Mouse (Mus musculus): ENCODE measurements around the gene Mocs2.

Mocs2 gene

DNA sequence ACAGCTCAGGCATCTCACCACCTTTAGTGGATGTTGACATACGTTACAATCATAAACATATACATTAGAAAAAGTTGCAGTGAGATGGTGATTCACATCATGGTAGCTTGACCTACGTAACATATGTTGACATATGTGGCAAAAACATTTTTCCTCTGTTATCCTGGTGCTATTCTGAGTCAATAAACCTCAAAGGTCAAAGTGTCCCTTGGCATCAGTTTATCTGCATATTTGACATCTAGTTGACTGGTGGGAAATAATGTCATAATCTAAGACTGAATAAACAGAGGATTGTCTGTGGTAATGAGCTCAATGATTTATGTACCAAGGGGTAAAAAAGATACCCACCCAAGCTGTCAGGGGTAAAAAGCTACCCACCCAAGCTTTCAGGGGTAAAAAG, 35.1 kb downstream of the Mocs2 start:
- no peak for DNase-seq (ENCODE audit: extremely low spot score, low read depth, low spot score)

DNA sequence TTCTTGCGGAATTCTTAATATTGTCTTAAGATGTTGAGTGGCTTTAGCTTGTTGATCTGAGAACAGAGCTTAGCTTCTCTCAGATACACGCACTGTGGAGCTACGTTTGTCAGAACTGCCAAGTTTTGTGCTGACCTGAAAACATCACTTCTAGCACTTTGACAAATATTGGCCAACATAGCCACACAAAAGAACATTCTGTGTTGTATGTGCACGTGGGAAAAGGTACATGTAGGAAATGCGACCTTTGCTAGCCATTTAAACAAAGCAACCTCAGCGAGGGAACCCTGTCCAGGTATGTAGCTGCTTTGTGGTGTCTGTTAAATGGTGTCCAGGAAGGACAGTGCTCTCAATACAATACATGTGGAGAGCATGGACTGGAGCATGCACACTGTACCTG, 36.0 kb downstream of the Mocs2 start:
- no peak for DNase-seq (ENCODE audit: extremely low spot score, low read depth, low spot score)

DNA sequence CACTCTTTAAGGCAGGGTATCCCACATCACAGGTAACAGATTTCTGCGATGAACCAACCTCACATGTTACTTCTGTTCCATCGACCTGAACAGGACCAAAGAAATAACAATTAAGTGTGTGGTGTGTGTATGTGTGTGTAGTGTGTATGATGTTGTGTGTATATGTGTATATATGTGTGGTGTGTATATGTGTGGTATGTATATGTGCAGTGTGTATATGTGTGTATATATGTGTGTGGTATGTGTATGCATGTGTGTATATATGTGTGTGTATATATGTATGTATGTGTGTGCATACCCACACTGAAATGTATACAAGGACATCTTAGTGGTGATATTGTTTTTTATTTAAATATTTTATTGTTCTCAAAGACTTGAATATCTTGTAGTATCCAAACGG, 36.4 kb downstream of the Mocs2 start:
- DNase-seq (ENCODE audit: extremely low spot score, low read depth, low spot score) = no peak

DNA sequence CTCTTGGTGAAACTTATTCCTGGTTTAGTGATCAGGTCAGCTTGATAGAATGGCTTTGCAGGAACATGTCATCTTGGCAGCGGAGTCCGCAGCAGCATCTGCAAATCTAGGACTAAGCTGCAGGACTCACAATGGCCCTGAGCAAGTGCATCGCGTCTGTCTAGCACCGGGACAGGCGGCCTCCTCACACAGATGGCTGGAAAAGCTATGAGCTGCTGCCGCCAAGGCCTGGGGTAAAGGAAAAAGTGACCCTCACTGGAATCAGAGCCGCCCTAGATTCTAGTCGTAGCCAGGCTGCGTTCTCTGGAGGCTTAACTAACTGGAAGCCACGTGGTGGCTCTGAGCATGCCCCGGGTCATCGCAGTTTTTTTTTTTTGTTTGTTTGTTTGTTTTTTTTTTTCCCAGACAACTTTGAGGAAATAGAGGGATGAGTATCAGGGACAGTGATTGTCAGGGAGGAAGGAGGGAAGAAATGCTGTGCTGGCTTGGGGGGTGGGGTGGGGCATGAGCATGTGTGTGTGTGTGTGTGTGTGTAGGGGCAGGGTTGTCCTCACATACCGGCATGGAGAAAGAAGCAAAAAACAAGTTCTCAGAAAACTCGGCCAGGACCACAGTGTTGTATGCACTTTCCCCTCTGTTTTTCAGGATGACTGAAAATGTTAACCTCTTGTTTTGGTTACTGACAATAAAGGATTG, 37.7 kb downstream of the Mocs2 start:
- no peak for DNase-seq (ENCODE audit: extremely low spot score, low read depth, low spot score)

DNA sequence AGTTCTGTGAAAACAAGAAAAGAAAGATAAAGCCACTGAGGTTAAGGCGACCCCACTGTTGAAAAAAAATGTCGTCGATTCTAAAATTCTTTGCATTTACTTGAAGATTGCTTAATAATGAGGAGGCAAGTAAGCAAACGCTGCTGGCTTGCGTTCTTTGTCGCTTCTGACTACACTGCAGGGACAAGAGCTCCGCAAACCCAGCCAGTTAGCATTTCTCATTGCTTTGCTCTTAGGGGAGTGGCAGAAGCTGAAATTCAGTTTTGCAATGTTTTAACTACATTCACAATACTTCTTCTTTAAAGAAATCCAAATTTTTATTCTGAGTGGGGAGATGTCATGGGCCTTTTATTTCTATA, 38.2 kb downstream of the Mocs2 start:
- no peak for DNase-seq (ENCODE audit: extremely low spot score, low read depth, low spot score)

DNA sequence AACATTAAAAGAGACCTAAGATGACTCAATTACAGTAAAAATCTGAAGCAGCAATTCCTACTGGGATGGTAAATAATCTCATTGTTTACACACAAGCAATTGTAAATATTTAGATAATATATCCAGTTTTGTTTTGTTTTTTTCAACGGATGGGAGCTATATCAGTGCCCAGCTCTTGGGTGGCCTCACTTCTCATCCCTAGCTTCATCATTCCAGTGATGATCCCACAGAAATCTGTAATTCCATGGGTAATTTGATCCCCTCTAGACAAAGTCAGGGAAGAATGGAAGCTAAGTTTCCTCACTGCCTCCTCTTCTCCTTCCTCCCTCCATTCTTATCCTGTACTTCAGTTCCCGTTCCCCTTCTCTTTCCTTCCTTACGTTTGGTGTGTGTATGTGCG, 39.5 kb downstream of the Mocs2 start:
- DNase-seq (ENCODE audit: extremely low spot score, low read depth, low spot score) = no peak

DNA sequence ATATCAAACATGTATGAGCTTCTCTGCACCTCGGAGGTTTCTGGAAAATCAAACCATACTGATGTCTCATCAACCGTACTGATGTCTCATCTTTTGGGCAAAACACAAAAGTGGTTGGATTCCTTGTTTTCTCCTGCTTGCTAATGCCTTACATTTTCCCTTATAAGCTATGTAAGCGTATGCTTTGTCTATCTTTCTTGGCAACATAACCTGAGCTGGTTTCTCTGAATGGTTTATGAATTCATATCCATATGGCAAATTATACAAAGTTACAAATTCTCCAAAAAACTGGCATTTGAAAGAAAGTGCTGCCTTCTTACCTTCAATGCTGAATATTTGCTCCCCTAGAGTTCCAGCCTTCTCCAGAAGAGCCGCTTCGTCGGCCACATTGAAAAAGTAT, 56.7 kb downstream of the Mocs2 start:
- no peak for DNase-seq (ENCODE audit: extremely low spot score, low read depth, low spot score)

DNA sequence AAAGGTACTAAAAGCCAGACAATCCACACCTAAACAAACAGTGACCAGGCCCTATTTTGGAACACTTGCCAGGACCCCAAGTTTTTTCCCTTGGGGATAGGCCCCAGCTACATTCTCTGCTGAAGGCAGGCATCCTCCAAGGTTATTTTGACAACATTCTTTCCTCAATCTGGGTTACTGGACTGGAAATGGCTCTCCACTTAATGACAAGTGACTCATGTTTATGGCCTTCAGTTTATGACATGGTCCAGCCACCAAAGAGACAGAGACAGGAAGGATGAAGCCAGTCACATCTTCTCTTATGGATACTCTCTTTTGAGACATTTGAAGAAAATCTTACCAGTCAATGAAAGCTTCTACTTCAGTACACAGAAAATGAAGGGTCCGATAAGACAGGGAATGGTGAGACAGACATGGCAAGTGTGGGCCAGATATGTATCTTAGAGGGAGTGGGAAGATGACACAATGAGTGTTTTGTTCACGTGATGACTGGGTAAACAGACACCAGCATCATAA, 58.0 kb downstream of the Mocs2 start:
- DNase-seq (ENCODE audit: extremely low spot score, low read depth, low spot score) = no peak

DNA sequence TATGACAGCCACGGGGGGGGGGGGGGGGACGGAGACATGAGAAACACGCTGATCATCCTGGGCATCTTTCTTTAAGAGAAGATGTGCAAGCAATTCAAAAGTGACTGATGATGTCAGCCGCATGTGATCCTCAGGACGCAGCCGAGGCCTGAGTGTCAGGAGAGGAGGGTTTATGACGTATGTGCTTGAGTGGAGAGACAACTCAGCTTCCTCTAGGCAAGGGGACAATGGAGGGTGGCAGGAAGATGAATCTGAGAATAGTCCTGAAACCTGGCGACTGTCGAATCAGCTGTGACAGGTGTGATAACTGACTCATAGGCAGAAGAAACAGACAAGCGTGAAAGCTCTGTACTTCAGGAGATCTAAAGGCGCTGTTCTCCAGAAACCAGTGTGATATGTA, 60.6 kb downstream of the Mocs2 start:
- no peak for DNase-seq (ENCODE audit: extremely low spot score, low read depth, low spot score)
